Mouse (Mus musculus) MEL-GATA-1-ER (cell line): ENCODE results near the gene Gm6588.
"Not testable (repeated sequence)": the region's sequence is repeated elsewhere in the genome, so short reads cannot be mapped to it uniquely, and the experiment has no call there.

ENCODE experiments used
- DNase-seq: peaks from one replicate; pipeline ENCODE4 v3.0.0-alpha.2; 2012; ENCODE audit warnings: low read depth; ENCODE audit errors: extremely low read depth

Gene Gm6588

GRCm38 (mm10) chr5:112448747-112449440 is at the start of gene Gm6588:
Gm6588 (plus strand) TSS chr5:112449426.
- no peak for DNase-seq

DNA sequence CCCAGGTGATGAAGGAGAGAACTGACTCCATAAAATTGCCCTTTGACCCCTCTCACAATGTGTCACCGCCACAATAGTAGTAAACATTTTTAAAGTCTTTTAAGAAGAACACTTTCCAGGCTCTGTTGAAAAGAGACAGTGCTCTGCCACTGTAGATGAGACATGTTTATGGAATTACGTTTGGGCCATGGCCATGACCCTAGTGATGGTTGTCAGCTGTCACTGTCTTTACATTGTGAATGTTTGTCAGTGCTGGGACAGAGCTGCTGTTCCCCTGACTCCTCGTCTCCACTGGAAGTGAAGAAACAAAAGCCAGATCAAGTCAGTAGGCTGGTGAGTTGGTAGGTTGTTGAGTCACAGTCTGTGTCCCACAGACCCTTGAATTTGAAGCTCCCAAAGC is 46.8 kb upstream of the Gm6588 start:
- DNase-seq: no peak

- no peak for DNase-seq
Measured at GRCm38 (mm10) chr5:112406017-112406416, 43.2 kb upstream of the Gm6588 start.

- DNase-seq: no peak
Measured at GRCm38 (mm10) chr5:112409274-112409673, 40.0 kb upstream of the Gm6588 start.

DNA sequence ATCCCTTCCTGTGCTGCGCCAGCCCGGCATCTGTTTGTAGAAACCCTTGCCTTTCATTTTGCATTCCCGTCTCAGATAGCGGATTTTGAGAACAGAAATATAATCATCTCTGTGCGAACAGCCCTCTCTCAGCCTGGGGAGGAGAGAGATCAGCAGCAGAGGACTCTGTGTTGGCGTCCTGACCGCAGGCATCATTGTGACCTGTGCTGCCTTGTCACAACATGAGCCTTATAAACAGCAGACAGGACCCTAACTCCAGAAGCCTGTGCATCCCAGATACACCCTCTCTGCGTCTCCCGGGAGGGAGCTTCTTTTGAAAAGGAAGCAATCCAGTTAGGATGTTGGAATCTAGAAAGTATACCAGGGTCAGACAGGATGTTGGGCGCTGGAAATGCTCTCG is 38.2 kb upstream of the Gm6588 start:
- no peak for DNase-seq

GRCm38 (mm10) chr5:112411514-112412335 is 37.5 kb upstream of the Gm6588 start:
- no peak for DNase-seq

- not testable (repeated sequence) for DNase-seq
Measured at GRCm38 (mm10) chr5:112412781-112413180, 36.4 kb upstream of the Gm6588 start.

GRCm38 (mm10) chr5:112416673-112417072 is 32.6 kb upstream of the Gm6588 start:
- DNase-seq: no peak

- DNase-seq: no peak
Measured at GRCm38 (mm10) chr5:112418023-112418422, 31.2 kb upstream of the Gm6588 start.

GRCm38 (mm10) chr5:112419535-112419934 is 29.7 kb upstream of the Gm6588 start:
- no peak for DNase-seq

DNA sequence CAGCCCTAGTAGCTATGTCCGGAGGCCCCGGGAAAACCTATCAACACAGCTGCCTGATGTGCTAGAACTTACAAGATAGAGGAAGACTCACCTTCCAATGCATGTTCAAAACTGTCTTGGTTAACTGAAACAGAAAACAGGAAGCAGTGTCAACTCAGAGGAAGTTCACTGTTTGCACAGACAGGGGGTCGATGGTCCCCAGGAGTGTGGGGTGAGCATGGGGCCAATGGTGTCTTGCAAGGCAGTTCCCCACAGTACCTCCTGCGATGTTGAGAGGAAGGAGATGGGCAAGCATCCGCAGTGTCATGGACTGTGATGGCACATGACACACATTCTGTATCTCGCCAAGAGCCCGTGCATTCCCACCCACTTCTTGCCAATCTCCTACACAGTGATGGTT is 22.6 kb upstream of the Gm6588 start:
- DNase-seq: no peak

DNA sequence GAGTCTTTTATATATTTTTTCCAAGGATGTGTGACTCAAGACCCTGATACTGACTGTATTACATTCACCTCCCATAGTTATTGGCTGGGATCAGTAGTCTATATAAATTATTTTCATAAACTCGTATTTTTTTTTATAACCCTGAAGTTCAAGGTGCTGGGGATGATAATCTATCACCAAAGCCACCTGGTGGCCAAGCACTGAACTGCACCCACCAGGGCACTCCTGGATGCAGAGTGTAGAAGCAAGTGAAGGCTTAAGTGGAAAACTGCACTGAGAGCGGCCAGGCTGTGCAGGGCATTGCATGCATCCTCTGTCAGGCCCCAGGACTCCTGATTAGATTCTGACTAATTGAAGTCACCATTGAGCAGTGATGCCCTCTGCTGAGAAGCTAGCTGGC is 21.9 kb upstream of the Gm6588 start:
- no peak for DNase-seq

GRCm38 (mm10) chr5:112428944-112429343 is 20.3 kb upstream of the Gm6588 start:
- DNase-seq: no peak

- no peak for DNase-seq
Measured at GRCm38 (mm10) chr5:112431120-112431775, 18.0 kb upstream of the Gm6588 start.

DNA sequence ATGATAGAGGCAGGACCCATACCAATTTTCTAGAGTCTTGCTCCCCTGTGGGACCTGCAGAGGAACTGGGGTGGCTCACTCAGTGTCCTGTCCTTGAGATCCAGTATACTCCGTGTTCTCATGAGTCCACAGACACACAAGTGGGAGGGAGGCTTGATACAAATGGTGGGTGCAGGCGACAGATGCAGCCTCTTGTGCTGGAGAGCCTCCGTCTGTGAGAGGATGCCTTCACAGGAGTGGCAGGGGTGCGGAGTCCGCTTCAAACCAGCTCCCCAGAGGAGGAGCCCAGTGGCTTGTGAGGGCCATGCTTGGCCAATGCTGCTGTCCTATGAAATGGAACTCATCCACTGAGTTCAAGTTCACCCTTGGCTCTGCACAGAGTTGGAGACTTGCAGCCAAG is 17.2 kb upstream of the Gm6588 start:
- DNase-seq: no peak

DNA sequence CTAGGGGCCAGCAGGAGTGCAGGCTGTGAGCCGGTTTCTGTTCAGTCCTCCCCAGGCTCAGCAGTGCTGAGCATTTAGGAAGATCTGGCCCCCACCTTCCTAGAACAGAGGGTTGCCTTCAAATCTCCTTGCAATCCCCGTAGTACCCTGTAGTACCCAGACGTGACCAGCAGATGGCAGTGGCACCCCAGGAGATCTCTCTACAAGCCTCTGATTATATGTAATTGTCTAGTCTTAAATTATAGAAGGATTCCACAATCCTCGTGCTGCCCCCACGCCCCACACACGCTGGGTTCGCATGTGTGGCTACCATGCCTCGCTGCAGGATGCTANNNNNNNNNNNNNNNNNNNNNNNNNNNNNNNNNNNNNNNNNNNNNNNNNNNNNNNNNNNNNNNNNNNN is 16.2 kb upstream of the Gm6588 start:
- DNase-seq: peak; percentile 9

GRCm38 (mm10) chr5:112438535-112438934 is 10.7 kb upstream of the Gm6588 start:
- no peak for DNase-seq

- DNase-seq: no peak
Measured at GRCm38 (mm10) chr5:112453088-112453487, 3.9 kb downstream of the Gm6588 start.

DNA sequence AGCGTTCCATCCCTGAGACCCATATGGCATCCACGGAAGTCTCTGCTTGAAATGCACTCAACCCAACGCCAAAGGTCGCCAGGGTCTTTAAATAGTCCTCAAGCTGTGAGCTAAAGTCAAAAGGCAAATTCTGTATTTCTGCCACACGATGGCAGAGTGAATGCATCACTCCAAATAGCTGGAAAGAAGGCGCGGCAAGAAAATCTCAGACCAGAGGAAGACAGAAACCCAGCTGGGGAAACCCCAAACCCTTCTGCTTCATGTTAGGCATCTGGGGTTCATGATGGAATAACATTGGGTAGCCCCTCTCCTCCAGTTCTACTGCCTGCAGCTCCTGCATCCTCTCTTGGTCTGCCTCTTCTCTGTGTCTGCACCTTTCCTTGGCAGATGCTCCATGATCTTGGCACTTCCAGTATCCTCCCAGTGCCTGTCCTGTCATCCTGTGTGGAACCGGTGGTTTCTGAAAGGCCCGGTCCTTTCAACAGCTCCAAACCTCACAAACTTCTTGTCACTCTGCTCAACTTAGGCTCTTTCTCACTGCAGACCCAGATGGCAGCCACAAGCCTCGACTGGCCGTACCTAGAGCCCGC is 5.8 kb downstream of the Gm6588 start:
- DNase-seq: no peak

DNA sequence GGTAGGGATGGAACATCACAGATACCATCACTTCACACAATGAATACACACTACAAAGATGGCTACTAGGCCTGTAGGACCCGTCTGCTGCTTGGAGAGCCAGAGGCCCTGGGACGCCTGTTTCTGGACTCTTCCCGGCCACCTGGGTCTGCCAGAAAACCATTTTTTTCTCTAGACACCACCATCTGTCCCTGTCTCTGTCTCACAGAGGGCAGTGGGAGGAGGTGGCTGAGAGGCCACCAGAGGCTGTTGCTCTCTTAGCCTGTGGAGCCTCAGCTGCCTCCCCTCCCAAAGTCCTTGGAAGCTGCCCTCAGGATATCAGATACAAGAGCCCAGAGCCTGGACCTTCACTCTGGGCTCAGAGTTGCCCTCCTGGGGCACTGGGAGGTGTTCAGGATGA is 10.7 kb downstream of the Gm6588 start:
- DNase-seq: no peak

- no peak for DNase-seq
Measured at GRCm38 (mm10) chr5:112466331-112466730, 17.1 kb downstream of the Gm6588 start.
